Mouse (Mus musculus) liver, embryonic 15.5 days (tissue): ENCODE measurements at regions not wholly inside any gene's neighbourhood (a gene's known extent, or its start where the extent isn't known, plus 50 kb on each side); places are given as distances from the start of the nearest gene placed in this dataset.

Experiments
- ATAC-seq: fragments of 200-750 bp; cut with Nextera tagmentation; 2 replicates; pipeline ENCODE4 v1.8.0; 2017; ENCODE audit warnings: moderate number of reproducible peaks, mild to moderate bottlenecking, moderate library complexity; ENCODE audit not compliant: insufficient read depth
- H3K27ac ChIP-seq: fragments of 300-500 bp; sonication (generic); replicated peaks from 2 replicates; pipeline ENCODE4 v1.5.1; 2015; ENCODE audit warnings: mild to moderate bottlenecking, inconsistent platforms
- H3K27me3 ChIP-seq: fragments of 300-500 bp; sonication (generic); 2 replicates; pipeline ENCODE4 v1.6.1; 2015; ENCODE audit warnings: mild to moderate bottlenecking, inconsistent platforms
- H3K36me3 ChIP-seq: fragments of 300-500 bp; sonication (generic); replicated peaks from 2 replicates; pipeline ENCODE4 v1.6.1; 2015; ENCODE audit warnings: moderate library complexity, mild to moderate bottlenecking, inconsistent platforms
- H3K4me1 ChIP-seq: fragments of 300-500 bp; sonication (generic); replicated peaks from 2 replicates; pipeline ENCODE4 v1.6.1; 2015; ENCODE audit warnings: inconsistent platforms
- H3K4me2 ChIP-seq: fragments of 300-500 bp; sonication (generic); 2 replicates; pipeline ENCODE4 v1.6.1; 2015; ENCODE audit warnings: moderate library complexity, mild to moderate bottlenecking, inconsistent platforms
- H3K4me3 ChIP-seq: fragments of 300-500 bp; sonication (generic); replicated peaks from 2 replicates; pipeline ENCODE4 v1.5.1; 2015; ENCODE audit warnings: mild to moderate bottlenecking, inconsistent platforms
- H3K9ac ChIP-seq: fragments of 300-500 bp; sonication (generic); 2 replicates; pipeline ENCODE4 v1.6.1; 2015; ENCODE audit warnings: moderate library complexity, mild to moderate bottlenecking, inconsistent platforms
- H3K9me3 ChIP-seq: fragments of 300-500 bp; sonication (generic); replicated peaks from 2 replicates; pipeline ENCODE4 v1.6.1; 2016; ENCODE audit warnings: inconsistent platforms
- WGBS: fragments of 180-500 bp; shearing (Covaris S2); methylation state at CpG from one replicate; pipeline ENCODE4 v1.1.7; 2015; ENCODE audit warnings: mixed read lengths; ENCODE audit not compliant: insufficient replicate concordance; 5-methylcytosine and 5-hydroxymethylcytosine counted together

GRCm38 (mm10) chr13:41694749-41695419, 89.2 kb downstream of the Tmem170b start:
- Histone ChIP-seq H3K27ac (no peak overlapping the region), H3K36me3 (no peaks in the 10 kb centered on the region), H3K9ac (no peak overlapping the region), H3K27me3 (no peaks in the 10 kb centered on the region), H3K4me2 (no peak overlapping the region), H3K4me3 (no peak overlapping the region), H3K4me1 (no peaks in the 10 kb centered on the region), H3K9me3 (no peaks in the 10 kb centered on the region)
- 45% methylated on average over 9 of the region's 9 CpGs for WGBS
- ATAC-seq = peak; percentile 34; the same call in 1 of the 2 replicates

DNA sequence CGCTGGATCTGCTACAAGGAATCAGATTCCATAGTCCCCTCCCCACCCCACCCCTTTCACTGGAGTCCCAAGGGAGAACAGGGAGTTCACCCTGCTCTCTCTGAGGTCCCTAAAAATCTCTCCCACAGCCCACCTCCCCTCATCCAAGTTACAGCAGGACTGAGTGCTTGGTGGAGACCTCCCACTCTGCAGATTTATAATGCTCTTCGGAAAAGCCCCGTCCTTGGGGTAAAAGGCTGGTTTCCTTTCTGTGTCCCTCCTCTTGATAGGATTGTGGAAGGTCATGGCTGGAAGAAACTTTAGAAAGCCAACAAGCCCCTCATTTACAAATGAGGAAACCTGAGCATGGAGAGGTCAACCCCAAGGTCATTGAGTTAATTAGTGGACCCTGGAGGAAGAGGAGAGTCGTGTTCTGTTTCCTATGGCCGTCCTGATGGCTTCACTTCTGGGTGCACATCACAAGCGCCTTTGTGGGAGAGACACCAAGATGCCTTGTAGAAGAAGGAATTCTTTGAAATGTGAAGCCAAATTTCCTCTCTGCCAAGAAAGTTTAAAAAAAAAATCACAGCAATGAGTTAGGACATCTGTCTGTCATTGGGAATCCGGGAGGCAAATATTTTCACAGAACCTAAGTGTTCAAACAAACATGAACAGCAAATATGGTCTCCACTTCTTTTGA, 91.2 kb downstream of the Tmem170b start:
- no peak overlapping the region for H3K9ac ChIP-seq
- H3K4me2 ChIP-seq = no peak overlapping the region
- 66% methylated on average over 7 of the region's 7 CpGs for WGBS
- H3K4me1 ChIP-seq = no peaks in the 10 kb centered on the region
- no peaks in the 10 kb centered on the region for H3K27me3 ChIP-seq
- H3K27ac ChIP-seq = no peak overlapping the region
- H3K9me3 ChIP-seq = no peaks in the 10 kb centered on the region
- H3K36me3 ChIP-seq = no peaks in the 10 kb centered on the region
- ATAC-seq = no peak
- H3K4me3 ChIP-seq = no peak overlapping the region

- H3K27me3 ChIP-seq = no peaks in the 10 kb centered on the region
- no peaks in the 10 kb centered on the region for H3K36me3 ChIP-seq
- no peak overlapping the region for H3K9ac ChIP-seq
- no peak overlapping the region for H3K4me3 ChIP-seq
- no peaks in the 10 kb centered on the region for H3K9me3 ChIP-seq
- no peaks in the 10 kb centered on the region for H3K4me1 ChIP-seq
- WGBS = 64% methylated on average over 3 of the region's 3 CpGs
- no peak for ATAC-seq
- H3K4me2 ChIP-seq = no peak overlapping the region
- no peak overlapping the region for H3K27ac ChIP-seq
These were observed 95.6 kb downstream of the Tmem170b start for GRCm38 (mm10) chr13:41701345-41701744.

GRCm38 (mm10) chr13:41701829-41702231, 96.1 kb downstream of the Tmem170b start:
- H3K36me3 ChIP-seq = no peaks in the 10 kb centered on the region
- no peaks in the 10 kb centered on the region for H3K27me3 ChIP-seq
- WGBS = 74% methylated on average over 8 of the region's 8 CpGs
- no peaks in the 10 kb centered on the region for H3K4me1 ChIP-seq
- no peak overlapping the region for H3K9ac ChIP-seq
- no peak overlapping the region for H3K4me2 ChIP-seq
- ATAC-seq = no peak
- H3K27ac ChIP-seq = no peak overlapping the region
- H3K4me3 ChIP-seq = no peak overlapping the region
- no peaks in the 10 kb centered on the region for H3K9me3 ChIP-seq

DNA sequence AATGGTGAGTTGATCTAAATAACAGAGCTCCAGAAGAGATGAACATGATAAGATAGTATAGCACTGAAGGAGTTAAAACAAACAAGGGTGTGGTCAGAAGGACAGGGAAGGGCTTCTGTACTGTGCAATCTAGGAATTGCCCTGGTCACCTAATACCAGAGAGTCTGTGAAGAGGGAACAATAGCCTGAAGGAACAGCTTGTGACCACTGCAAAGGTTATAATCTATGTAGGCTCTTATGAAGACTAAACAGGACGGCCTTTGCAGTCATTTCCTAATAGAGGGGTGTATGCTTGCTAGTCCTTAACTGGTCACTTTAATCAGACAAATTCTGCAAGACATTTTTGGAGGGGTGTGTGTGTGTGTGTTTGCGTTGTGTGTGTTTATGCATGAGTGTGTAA, 97.5 kb downstream of the Tmem170b start:
- Histone ChIP-seq H3K27me3 (no peaks in the 10 kb centered on the region), H3K27ac (no peak overlapping the region), H3K4me1 (no peaks in the 10 kb centered on the region), H3K9ac (no peak overlapping the region), H3K4me3 (no peak overlapping the region), H3K36me3 (no peaks in the 10 kb centered on the region), H3K4me2 (no peak overlapping the region), H3K9me3 (no peaks in the 10 kb centered on the region)
- 62% methylated on average over 2 of the region's 2 CpGs for WGBS
- ATAC-seq = no peak

DNA sequence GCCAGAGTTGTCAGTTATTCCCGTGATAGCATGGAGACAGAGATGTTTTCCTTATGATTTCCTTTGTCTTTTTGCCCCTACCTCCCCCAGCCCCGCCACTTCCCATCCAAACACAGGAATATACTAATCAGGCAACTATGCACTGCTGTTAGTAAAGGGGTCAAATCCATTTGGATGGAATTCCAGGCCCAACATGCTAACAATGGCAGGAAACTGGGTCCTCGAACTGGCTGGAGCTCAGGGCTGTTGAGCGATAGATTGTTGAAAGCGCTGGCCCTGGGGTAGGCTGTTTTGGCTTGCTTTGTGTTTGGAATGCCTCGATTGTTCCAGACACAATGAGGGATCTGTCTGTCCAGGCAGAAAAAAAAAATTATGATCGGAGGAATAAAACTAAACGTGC, 97.9 kb downstream of the Tmem170b start:
- Histone ChIP-seq H3K9me3 (no peaks in the 10 kb centered on the region), H3K9ac (no peak overlapping the region), H3K27me3 (no peaks in the 10 kb centered on the region), H3K4me3 (no peak overlapping the region), H3K27ac (no peak overlapping the region), H3K36me3 (no peaks in the 10 kb centered on the region), H3K4me2 (no peak overlapping the region), H3K4me1 (no peaks in the 10 kb centered on the region)
- no peak for ATAC-seq
- WGBS = 43% methylated on average over 8 of the region's 8 CpGs

DNA sequence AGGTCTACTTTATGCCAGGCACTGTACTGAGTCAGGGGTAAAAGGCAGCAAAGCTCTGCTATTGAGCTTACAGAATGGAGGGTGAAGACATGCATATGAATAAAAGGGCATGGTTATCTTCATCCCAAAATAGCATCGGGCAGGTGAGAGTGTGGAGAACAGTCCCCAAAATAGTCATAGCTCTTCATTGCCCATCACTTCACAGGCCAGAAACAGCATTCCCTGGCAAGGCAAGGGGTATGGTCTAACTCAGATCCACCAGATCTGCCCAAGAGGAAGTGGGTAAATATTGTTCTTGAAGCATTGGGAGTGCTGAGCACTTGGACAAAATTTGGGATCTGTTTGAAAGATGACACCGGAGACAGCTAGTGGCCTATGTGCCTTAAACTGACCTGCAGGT, 99.1 kb downstream of the Tmem170b start:
- ATAC-seq = no peak
- WGBS = 64% methylated on average over 2 of the region's 2 CpGs

GRCm38 (mm10) chr13:41705636-41706035, 99.9 kb downstream of the Tmem170b start:
- WGBS = 33% methylated on average over 4 of the region's 4 CpGs
- Histone ChIP-seq H3K4me3 (no peak overlapping the region), H3K9ac (no peak overlapping the region), H3K27me3 (no peaks in the 10 kb centered on the region), H3K9me3 (no peaks in the 10 kb centered on the region), H3K4me1 (no peaks in the 10 kb centered on the region), H3K4me2 (no peak overlapping the region), H3K36me3 (no peaks in the 10 kb centered on the region), H3K27ac (no peak overlapping the region)
- ATAC-seq = no peak

More for the DNA sequence above, 99.1 kb downstream of the Tmem170b start:
- H3K27me3 ChIP-seq = no peaks in the 10 kb centered on the region
- no peaks in the 10 kb centered on the region for H3K4me1 ChIP-seq
- no peak overlapping the region for H3K4me3 ChIP-seq
- no peaks in the 10 kb centered on the region for H3K36me3 ChIP-seq
- H3K9me3 ChIP-seq = no peaks in the 10 kb centered on the region
- no peak overlapping the region for H3K4me2 ChIP-seq
- no peak overlapping the region for H3K27ac ChIP-seq
- no peak overlapping the region for H3K9ac ChIP-seq

- Histone ChIP-seq H3K4me2 (no peak overlapping the region), H3K9me3 (no peaks in the 10 kb centered on the region), H3K4me1 (no peaks in the 10 kb centered on the region), H3K27me3 (no peaks in the 10 kb centered on the region), H3K4me3 (no peak overlapping the region), H3K36me3 (no peaks in the 10 kb centered on the region), H3K9ac (no peak overlapping the region), H3K27ac (no peak overlapping the region)
- no peak for ATAC-seq
- 42% methylated on average over 7 of the region's 7 CpGs for WGBS
These were observed 102.1 kb downstream of the Tmem170b start for GRCm38 (mm10) chr13:41707811-41708210.

- no peaks in the 10 kb centered on the region for H3K36me3 ChIP-seq
- WGBS = 64% methylated on average over 7 of the region's 7 CpGs
These were observed 103.4 kb downstream of the Tmem170b start for GRCm38 (mm10) chr13:41709071-41709470.

DNA sequence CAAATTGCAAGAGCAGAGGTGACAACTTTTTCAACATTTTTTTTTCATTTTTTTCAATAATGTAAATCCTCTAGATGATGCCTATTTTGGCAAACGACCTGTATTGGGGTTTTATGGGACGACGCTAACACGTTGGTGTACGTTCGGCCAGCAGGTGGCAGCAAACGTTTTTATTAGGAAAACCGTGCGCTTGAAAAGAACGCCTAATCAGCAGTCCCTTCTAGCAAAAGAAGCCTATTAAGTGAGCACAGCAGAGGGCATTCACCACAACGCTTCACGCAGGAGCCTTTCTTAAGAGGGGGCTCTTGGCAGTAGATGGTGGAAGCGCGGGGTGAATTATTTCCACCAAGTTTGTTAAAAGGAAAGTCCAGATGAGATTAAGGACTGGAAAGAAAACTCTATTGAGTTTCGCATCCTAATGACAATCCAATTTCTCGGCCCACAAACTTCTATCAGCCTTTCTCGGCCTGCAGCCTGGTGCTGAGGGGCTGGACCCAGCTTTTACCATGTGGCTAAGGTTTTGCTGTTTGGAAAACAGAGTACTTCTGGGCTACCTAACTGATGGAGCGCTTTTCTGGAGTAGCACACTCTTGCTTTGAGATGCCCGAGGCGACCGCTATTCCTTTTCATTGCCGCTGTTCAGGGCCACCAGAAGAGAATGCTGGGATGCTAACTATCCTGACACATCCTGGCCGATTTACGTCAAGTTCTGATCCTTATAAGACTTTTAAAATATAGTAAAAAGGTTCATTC, 103.9 kb downstream of the Tmem170b start:
- no peak overlapping the region for H3K9ac ChIP-seq
- no peak overlapping the region for H3K4me2 ChIP-seq
- 35% methylated on average over 24 of the region's 24 CpGs for WGBS
- no peaks in the 10 kb centered on the region for H3K9me3 ChIP-seq
- H3K4me3 ChIP-seq = no peak overlapping the region
- ATAC-seq = no peak
- H3K27ac ChIP-seq = no peak overlapping the region
- H3K27me3 ChIP-seq = no peaks in the 10 kb centered on the region
- H3K36me3 ChIP-seq = no peaks in the 10 kb centered on the region
- H3K4me1 ChIP-seq = no peaks in the 10 kb centered on the region

More at GRCm38 (mm10) chr13:41709071-41709470, 103.4 kb downstream of the Tmem170b start:
- H3K4me1 ChIP-seq = no peaks in the 10 kb centered on the region
- no peak overlapping the region for H3K4me2 ChIP-seq
- H3K27ac ChIP-seq = no peak overlapping the region
- H3K27me3 ChIP-seq = no peaks in the 10 kb centered on the region
- ATAC-seq = no peak
- no peaks in the 10 kb centered on the region for H3K9me3 ChIP-seq
- H3K9ac ChIP-seq = no peak overlapping the region
- no peak overlapping the region for H3K4me3 ChIP-seq
